Mouse (Mus musculus): ENCODE data around the gene Pcnx2.

DNA sequence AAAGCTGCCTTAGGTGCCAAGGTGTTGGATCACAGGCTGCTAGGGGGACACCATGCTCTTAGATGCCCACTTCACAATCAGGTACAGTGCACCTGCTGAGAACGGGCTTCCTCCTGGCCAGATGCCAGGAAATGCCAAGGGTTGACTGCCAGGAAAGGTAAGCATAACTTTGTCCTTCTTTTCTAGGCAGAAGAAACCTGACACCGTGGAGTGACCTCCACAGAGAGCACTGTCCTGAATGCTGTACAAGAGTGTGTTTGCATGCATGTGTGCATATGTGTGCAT lies 24.9 kb downstream of the Pcnx2 start:
- no peak for TF ChIP-seq CTCF (IDR thresholded peaks at IDR 0.05; ENCODE audit: low read depth, low read length)
- no peak for TF ChIP-seq GATA1 (IDR thresholded peaks at IDR 0.05; ENCODE audit: borderline replicate concordance, low read length)

All from G1E (cell line).